Mouse (Mus musculus): ENCODE measurements at regions not wholly inside any gene's neighbourhood (a gene's known extent, or its start where the extent isn't known, plus 50 kb on each side); places are given as distances from the start of the nearest gene placed in this dataset.
A peak's percentile ranks its signal among the peaks of the same experiment; 100 is the strongest.

DNA sequence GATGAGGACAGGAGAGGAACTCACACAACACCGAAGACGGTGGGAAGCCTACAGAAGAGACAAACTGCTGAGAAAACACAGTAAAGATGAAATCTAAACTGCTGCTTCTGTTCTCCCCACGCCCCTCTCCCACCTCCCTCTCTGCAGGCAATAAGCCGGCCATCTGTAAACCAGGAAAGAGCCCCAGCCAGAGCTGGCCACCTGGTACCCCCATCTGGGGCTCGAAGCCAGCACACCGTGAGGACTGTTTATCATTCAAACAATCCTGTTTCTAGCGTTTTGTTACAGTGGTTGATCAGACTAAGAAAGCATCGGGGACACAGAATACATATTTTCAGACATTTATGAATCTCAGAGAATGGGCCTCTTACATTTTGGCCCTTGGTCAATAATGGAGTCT is 270.0 kb upstream of the 9630041A04Rik start:
- Histone ChIP-seq H3K27me3 (ENCODE audit: low read depth, poor library complexity, severe bottlenecking) (no peaks in the 10 kb centered on the region), H3K36me3 (no peaks in the 10 kb centered on the region), H3K27ac (no peak overlapping the region), H3K4me3 (no peak overlapping the region), H3K9me3 (replicated peaks) (no peaks in the 10 kb centered on the region), H3K4me1 (peaks cover 6% of the 10 kb centered on the region; the same call in 1 of the 2 replicates)
- no peak for DNase-seq (ENCODE audit: low spot score)
- 66% methylated on average over 8 of the region's 8 CpGs for WGBS

DNA sequence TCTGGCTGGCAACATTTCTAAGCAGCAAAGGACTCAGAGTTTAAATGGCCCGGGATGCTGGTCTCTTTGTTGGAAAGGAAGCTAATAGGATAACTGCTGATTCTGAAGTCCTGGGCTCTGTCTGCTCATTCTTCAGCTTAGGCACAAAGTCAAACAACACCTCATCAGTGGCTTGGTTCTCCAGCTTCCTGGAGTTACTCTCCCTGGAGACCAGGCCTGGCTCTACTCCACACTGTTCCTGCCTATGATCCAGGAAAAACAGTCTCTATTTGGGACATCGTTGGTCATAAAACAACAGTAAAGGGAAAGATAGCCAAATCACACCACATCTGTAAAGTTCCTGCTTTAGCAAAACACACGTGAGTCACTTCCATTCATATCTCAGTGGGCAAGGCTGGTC is 271.3 kb upstream of the 9630041A04Rik start:
- Histone ChIP-seq H3K27ac (no peak overlapping the region), H3K27me3 (ENCODE audit: low read depth, poor library complexity, severe bottlenecking) (no peaks in the 10 kb centered on the region), H3K4me1 (peaks cover 6% of the 10 kb centered on the region; the same call in 1 of the 2 replicates), H3K4me3 (no peak overlapping the region), H3K36me3 (no peaks in the 10 kb centered on the region), H3K9me3 (replicated peaks) (no peaks in the 10 kb centered on the region)
- no peak for DNase-seq (ENCODE audit: low spot score)
- WGBS, result 93% methylated on average over 3 of the region's 3 CpGs

DNA sequence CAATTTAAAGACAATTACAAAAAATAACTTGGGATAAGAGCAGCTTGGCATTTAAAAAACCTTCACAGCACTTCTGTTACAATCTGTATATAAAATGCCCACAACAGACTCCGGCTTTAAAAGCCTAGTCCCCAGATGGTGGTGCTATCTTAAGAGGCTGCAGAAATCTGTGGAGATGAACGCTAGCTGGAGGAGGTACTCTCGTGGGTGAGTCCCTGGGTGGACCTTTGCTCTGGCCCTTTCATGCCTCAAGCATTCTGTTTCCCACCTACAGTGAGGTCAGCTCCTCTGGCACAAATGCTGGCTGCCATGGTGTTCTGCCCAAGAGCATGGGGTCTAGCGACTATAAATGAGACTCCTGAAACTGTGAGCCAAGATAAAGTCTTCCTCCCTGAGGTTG is 280.6 kb upstream of the 9630041A04Rik start:
- H3K9me3 ChIP-seq (replicated peaks), result 0 out of 2 replicates have a peak, but pooled peaks cover 2% of the 10 kb centered on the region
- no peak for DNase-seq (ENCODE audit: low spot score)
- no peak overlapping the region for H3K27ac ChIP-seq
- H3K27me3 ChIP-seq (ENCODE audit: low read depth, poor library complexity, severe bottlenecking), result no peaks in the 10 kb centered on the region
- H3K36me3 ChIP-seq, result no peaks in the 10 kb centered on the region
- no peaks in the 10 kb centered on the region for H3K4me1 ChIP-seq
- no peak overlapping the region for H3K4me3 ChIP-seq
- WGBS, result 94% methylated on average over 4 of the region's 4 CpGs

DNA sequence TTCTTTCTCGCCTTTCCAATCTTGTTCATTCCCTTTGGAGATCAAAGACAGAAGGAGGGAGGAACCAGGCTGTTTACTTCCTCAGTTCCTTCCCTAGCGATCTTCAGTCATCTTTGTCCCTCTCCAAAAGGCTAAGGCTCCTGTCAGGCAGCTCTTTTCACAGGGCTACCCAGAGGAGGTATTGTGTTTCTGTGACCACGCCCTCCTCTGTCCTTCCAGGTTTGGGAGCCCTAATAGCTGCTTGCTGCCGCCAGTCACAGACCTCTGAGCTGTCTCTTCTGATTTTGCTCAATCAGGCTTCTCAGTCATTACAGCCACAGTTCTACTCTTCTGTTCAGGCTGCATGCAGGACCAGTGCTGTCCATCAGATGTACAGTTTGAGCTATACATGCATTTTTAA is 290.9 kb upstream of the 9630041A04Rik start:
- Histone ChIP-seq H3K4me1 (no peaks in the 10 kb centered on the region), H3K4me3 (no peak overlapping the region), H3K36me3 (no peaks in the 10 kb centered on the region), H3K27me3 (ENCODE audit: low read depth, poor library complexity, severe bottlenecking) (no peaks in the 10 kb centered on the region), H3K9me3 (replicated peaks) (no peaks in the 10 kb centered on the region), H3K27ac (no peak overlapping the region)
- no peak for DNase-seq (ENCODE audit: low spot score)
- WGBS, result 9% methylated on average over 4 of the region's 4 CpGs

DNA sequence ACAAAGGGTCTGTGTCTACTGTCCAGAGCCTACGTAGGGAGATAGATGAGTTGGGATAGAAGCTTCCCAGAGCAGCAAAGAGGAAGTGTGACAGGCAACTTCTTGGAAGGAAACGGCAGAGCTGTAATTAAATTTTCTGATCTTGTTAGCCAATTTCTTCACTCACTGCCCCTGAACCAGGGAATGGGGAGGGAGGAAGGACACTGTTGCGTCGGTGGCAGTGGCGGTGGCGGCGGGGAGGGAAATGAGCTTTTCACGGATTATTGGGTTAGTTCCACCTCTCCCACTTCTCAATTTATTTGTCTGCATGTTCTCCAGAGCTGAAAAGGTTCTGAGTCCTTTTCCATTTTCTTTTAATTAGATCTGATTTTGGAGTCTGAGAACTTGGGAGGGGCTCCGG is 298.4 kb upstream of the 9630041A04Rik start:
- Histone ChIP-seq H3K27ac (no peak overlapping the region), H3K27me3 (ENCODE audit: low read depth, poor library complexity, severe bottlenecking) (no peaks in the 10 kb centered on the region), H3K4me3 (no peak overlapping the region), H3K9me3 (replicated peaks) (no peaks in the 10 kb centered on the region), H3K36me3 (no peaks in the 10 kb centered on the region), H3K4me1 (no peaks in the 10 kb centered on the region)
- 76% methylated on average over 9 of the region's 9 CpGs for WGBS
- no peak for DNase-seq (ENCODE audit: low spot score)

DNA sequence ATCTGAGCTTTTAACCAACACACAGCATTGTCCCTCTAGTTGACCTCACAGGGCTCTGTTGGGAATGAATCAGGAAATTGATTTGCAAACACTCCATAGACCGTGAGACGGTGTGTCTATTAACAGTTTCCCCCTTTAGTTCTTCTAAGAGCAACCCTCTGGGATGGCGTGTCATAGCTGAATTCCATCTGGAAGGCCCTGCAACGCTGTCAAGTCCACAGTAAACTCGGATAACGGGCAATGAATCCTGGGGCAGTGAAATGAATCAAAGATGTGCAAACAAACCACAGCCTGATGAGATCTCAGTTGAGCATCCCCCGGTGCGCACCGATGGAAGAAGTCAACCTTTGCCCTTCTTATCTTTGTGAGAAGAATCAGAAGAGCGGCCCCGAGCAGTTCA is 302.3 kb upstream of the 9630041A04Rik start:
- Histone ChIP-seq H3K4me1 (peaks cover 5% of the 10 kb centered on the region; the same call in 1 of the 2 replicates), H3K27me3 (ENCODE audit: low read depth, poor library complexity, severe bottlenecking) (no peaks in the 10 kb centered on the region), H3K36me3 (no peaks in the 10 kb centered on the region), H3K9me3 (replicated peaks) (no peaks in the 10 kb centered on the region), H3K27ac (no peak overlapping the region), H3K4me3 (no peak overlapping the region)
- 84% methylated on average over 11 of the region's 11 CpGs for WGBS
- no peak for DNase-seq (ENCODE audit: low spot score)

DNA sequence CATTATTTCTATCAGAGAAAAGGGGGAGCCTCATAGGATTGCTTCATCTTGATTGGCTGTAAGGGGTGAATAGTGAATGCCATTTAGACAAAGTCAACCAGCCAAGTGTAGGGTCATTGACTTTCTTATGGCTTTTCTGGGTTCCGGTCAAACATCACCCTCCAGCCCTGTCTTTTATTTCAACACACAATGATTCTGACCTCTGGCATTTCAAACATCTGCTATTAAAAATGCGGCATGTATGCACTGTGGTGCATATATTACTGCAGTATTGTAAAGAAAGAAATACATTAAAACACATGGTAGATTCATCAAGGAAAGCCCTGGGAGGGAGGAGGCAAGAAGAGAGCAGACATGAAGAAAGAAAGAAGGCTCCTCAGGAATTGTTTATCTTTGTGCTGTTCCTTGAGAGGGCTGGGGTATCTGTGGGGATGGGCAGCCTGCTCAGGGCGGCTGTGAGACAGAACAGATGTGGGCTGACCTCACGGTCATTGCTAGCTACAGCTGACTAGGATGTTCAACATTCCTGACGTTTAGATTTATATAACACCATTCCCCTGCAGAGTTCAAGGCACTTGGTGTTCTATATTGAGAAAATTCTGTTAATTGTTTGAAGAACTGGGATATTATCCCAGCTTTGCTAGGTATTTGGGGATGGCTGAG is 303.5 kb upstream of the Ppp2r3a start:
- WGBS, result 46% methylated on average over 5 of the region's 5 CpGs
- no peak for DNase-seq (ENCODE audit: low spot score)

DNA sequence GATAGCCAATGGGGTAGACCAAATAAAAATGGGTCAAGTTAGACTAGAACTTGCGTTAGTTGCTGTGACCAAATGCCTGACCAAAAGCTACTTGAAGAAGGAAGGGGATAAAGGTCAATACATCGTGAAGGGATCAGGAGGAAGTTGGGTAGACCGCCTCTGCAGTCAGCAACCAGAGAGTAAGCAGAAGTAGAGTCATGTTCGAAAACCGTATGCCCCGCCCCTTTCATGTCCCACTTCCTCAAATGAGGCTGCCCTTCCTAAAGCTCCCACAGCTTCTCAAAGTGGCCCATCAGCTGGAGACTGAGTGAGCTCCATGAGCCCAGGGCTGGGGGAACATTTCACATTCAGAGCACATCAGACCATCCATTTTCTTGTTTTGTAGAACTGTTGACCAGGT is 301.2 kb upstream of the Ppp2r3a start:
- WGBS, result 90% methylated on average over 6 of the region's 6 CpGs

More for the DNA sequence above, 303.5 kb upstream of the Ppp2r3a start:
- Histone ChIP-seq H3K4me1 (peaks cover 5% of the 10 kb centered on the region; the same call in 1 of the 2 replicates), H3K36me3 (no peaks in the 10 kb centered on the region), H3K27ac (no peak overlapping the region), H3K4me3 (no peak overlapping the region), H3K27me3 (ENCODE audit: low read depth, poor library complexity, severe bottlenecking) (peaks cover 13% of the 10 kb centered on the region), H3K9me3 (replicated peaks) (no peaks in the 10 kb centered on the region)

DNA sequence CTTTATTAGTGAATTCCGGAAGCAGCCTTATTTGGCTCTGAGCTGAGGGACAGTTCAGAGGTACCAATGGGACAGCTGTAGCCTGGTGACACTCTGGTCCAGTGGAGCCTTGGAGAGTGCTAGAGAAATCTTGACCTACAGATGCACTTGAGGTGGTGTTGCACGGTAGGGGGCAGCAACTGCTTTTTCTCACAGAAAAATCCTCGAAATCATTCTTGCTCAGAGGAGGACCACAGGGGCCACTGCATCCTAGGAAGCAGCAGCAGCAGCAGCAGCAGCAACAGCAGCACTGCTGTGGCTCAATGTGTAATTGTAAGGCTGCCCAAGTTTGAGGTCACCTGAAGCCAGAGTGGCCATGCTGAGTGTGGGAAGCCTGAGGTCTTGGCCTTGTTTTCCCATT is 299.7 kb upstream of the Ppp2r3a start:
- H3K4me3 ChIP-seq, result no peak overlapping the region
- H3K27ac ChIP-seq, result no peak overlapping the region
- H3K27me3 ChIP-seq (ENCODE audit: low read depth, poor library complexity, severe bottlenecking), result peaks cover 13% of the 10 kb centered on the region
- DNase-seq (ENCODE audit: low spot score), result peak; percentile 32
- H3K4me1 ChIP-seq, result peaks cover 12% of the 10 kb centered on the region
- 56% methylated on average over 3 of the region's 3 CpGs for WGBS
- no peaks in the 10 kb centered on the region for H3K36me3 ChIP-seq
- H3K9me3 ChIP-seq (replicated peaks), result no peaks in the 10 kb centered on the region

More for the DNA sequence above, 301.2 kb upstream of the Ppp2r3a start:
- no peaks in the 10 kb centered on the region for H3K9me3 ChIP-seq (replicated peaks)
- H3K4me1 ChIP-seq, result peaks cover 5% of the 10 kb centered on the region; the same call in 1 of the 2 replicates
- no peak overlapping the region for H3K27ac ChIP-seq
- H3K27me3 ChIP-seq (ENCODE audit: low read depth, poor library complexity, severe bottlenecking), result peaks cover 13% of the 10 kb centered on the region
- H3K4me3 ChIP-seq, result no peak overlapping the region
- no peaks in the 10 kb centered on the region for H3K36me3 ChIP-seq
- DNase-seq (ENCODE audit: low spot score), result peak; percentile 9

DNA sequence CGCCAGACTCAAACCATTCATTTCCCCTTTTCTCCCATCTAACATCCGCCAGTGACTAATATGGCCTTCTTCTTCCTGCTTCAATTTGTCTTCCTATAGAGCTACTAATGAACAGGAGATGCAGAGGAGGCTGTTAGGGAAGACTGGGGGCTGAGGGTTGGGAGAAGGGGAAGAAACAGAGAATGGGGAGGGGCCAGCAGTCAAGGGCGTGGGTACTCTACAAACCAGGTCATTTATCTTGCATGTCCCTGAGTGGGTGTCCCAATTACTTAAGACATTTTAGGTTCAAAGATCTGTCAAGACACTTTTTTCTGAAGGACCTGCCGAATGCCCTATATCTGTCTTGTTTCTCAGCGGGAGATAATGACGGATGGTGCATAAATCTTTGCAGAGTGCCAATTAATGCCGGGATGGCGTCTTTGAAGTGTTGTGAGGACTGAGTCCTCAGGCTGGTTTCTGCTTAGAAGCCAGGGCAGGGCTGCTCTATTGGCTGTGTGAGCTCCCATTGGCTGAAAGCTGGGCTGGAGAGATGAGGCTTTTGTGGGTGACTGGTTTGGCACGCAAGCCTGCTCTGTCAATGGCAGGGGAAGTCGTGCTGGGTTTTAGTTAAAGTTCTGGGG is 294.7 kb upstream of the Ppp2r3a start:
- H3K4me3 ChIP-seq, result no peak overlapping the region
- peaks cover 11% of the 10 kb centered on the region for H3K4me1 ChIP-seq
- peaks cover 15% of the 10 kb centered on the region; the same call in 1 of the 2 replicates for H3K27me3 ChIP-seq (ENCODE audit: low read depth, poor library complexity, severe bottlenecking)
- no peaks in the 10 kb centered on the region for H3K9me3 ChIP-seq (replicated peaks)
- no peak overlapping the region for H3K27ac ChIP-seq
- no peaks in the 10 kb centered on the region for H3K36me3 ChIP-seq
- DNase-seq (ENCODE audit: low spot score), result peak; percentile 50
- 10% methylated on average over 10 of the region's 10 CpGs for WGBS

DNA sequence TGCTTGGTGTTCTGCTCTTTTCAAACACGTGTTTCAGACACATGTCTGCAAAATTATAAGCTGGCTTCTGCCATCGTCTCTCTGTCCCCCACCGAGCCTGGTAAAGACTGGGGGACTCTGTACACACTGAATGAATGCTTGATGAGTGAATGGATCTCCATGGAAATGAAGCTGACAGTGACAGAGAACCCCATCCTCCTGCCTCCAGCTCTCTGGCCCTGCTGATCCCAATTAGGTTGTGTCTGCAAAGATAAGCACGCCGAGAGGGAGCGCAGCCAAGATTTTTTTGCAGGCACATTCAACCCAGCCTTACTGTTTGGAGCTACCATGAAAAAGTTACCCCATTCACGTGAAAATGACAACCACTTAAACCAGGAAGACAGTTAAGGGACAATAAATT is 266.5 kb upstream of the Ppp2r3a start:
- H3K9me3 ChIP-seq (replicated peaks), result no peaks in the 10 kb centered on the region
- no peak overlapping the region for H3K27ac ChIP-seq
- H3K4me3 ChIP-seq, result no peak overlapping the region
- H3K4me1 ChIP-seq, result no peaks in the 10 kb centered on the region
- H3K36me3 ChIP-seq, result no peaks in the 10 kb centered on the region
- no peaks in the 10 kb centered on the region for H3K27me3 ChIP-seq (ENCODE audit: low read depth, poor library complexity, severe bottlenecking)
- DNase-seq (ENCODE audit: low spot score), result no peak
- 76% methylated on average over 7 of the region's 7 CpGs for WGBS

DNA sequence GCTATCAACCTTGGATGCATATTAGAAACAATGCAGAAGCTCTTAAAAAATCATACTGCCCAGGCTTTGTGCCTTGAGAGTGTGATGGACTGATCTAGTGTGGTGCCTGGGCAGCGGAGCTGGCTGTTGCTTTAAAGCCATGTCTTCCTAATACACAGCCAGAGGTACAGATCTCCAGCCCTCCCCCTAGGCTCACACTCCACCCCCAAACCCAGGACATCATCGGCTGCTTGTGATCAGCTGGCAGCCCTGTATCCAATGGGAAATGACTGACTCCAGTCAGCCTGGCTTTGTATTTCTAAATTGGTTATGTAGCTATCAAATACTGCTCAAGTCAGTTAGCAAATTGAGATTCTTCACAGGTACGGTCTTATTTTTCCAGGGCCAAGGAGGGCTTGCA is 259.2 kb upstream of the Ppp2r3a start:
- WGBS, result 78% methylated on average over 3 of the region's 3 CpGs

DNA sequence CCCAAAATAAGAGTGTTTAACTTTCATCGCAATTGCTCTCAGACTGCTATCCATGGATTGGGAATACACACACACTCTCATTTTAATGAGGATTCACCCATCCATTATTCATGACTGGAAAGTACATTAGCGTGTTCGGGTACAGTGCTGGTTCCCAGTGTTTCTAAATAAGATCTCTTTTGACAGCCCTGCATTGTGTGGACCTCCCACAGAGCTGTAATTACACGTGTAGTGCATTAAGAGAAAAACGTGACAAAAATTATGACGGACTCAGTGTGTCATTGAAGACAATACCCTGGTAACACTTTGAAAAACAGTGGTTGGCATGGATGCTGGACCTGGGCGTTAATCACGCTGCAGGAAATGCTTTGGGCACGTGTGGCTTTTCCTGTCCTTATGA is 257.6 kb upstream of the Ppp2r3a start:
- Histone ChIP-seq H3K9me3 (replicated peaks) (no peaks in the 10 kb centered on the region), H3K4me3 (no peak overlapping the region), H3K36me3 (no peaks in the 10 kb centered on the region), H3K27me3 (ENCODE audit: low read depth, poor library complexity, severe bottlenecking) (no peaks in the 10 kb centered on the region), H3K4me1 (no peaks in the 10 kb centered on the region), H3K27ac (no peak overlapping the region)
- no peak for DNase-seq (ENCODE audit: low spot score)
- 92% methylated on average over 9 of the region's 9 CpGs for WGBS

More for the DNA sequence above, 259.2 kb upstream of the Ppp2r3a start:
- Histone ChIP-seq H3K4me1 (no peaks in the 10 kb centered on the region), H3K27ac (no peak overlapping the region), H3K36me3 (no peaks in the 10 kb centered on the region), H3K27me3 (ENCODE audit: low read depth, poor library complexity, severe bottlenecking) (no peaks in the 10 kb centered on the region), H3K4me3 (no peak overlapping the region), H3K9me3 (replicated peaks) (no peaks in the 10 kb centered on the region)
- DNase-seq (ENCODE audit: low spot score), result no peak
